ENCODE assay signal across 9 mouse cellular contexts in genomic region chr4:21679624-21680480, GRCm38 (mm10). TPM values are rescaled to one million over a fixed set of nuclear protein-coding genes. Genes with fewer than 3 reads are reported as not detected.
DNase-seq lines count a peak whose midpoint lies in the region; ATAC-seq lines count a peak whose summit lies in the region.
"Had no signal": no experiment of that assay in that cellular context is flagged by ENCODE, and none has a peak within 500 bp of the region (broad histone marks: within the 10 kb centered on the region; RNA-seq: fewer than 3 reads in every experiment).

No protein-coding gene starts in this region.

- H3K27me3 ChIP-seq in kidney, embryonic 14.5 days (ENCODE audit: control insufficient read depth, insufficient read depth, low read length) = peaks cover 100% of the 10 kb centered on the region
- H3K27me3 ChIP-seq in embryonic facial prominence, embryonic 15.5 days = peaks cover 93% of the 10 kb centered on the region
- H3K27me3 ChIP-seq in limb, embryonic 11.5 days (ENCODE audit: control insufficient read depth, insufficient read depth, low read length) = peaks cover 84% of the 10 kb centered on the region
- peaks cover 42% of the 10 kb centered on the region for H3K27me3 ChIP-seq in neural tube, embryonic 14.5 days (ENCODE audit: control insufficient read depth, insufficient read depth, low read length)

- peak overlapping the region; percentile 48 for H3K4me2 ChIP-seq in kidney, embryonic 14.5 days (replicated peaks; ENCODE audit: low read depth, low read length)
- H3K4me2 ChIP-seq in embryonic facial prominence, embryonic 15.5 days (replicated peaks) = peak overlapping the region; percentile 73
- peak overlapping the region; percentile 50 for H3K4me2 ChIP-seq in limb, embryonic 11.5 days (ENCODE audit: low read depth, severe bottlenecking)
- peak overlapping the region; percentile 55 for H3K4me2 ChIP-seq in neural tube, embryonic 14.5 days (ENCODE audit: low read depth, low read length)

- no peak overlapping the region for H3K27ac ChIP-seq in kidney, embryonic 14.5 days (ENCODE audit: low read depth, low read length)
- no peak overlapping the region for H3K27ac ChIP-seq in embryonic facial prominence, embryonic 15.5 days (replicated peaks)
- no peak overlapping the region for H3K27ac ChIP-seq in limb, embryonic 11.5 days (replicated peaks; ENCODE audit: low read depth, low read length)
- no peak overlapping the region for H3K27ac ChIP-seq in neural tube, embryonic 14.5 days (ENCODE audit: low read depth, low read length)

- H3K4me1 ChIP-seq in kidney, embryonic 14.5 days (ENCODE audit: control insufficient read depth, insufficient read depth, low read length) = no peaks in the 10 kb centered on the region
- peaks cover 15% of the 10 kb centered on the region for H3K4me1 ChIP-seq in embryonic facial prominence, embryonic 15.5 days
- H3K4me1 ChIP-seq in limb, embryonic 11.5 days (ENCODE audit: control insufficient read depth, insufficient read depth, low read length) = no peaks in the 10 kb centered on the region; the same call in 1 of the 2 replicates
- H3K4me1 ChIP-seq in neural tube, embryonic 14.5 days (ENCODE audit: control insufficient read depth, insufficient read depth, low read length) = peaks cover 7% of the 10 kb centered on the region; the same call in 1 of the 2 replicates

- ATAC-seq in kidney, embryonic 14.5 days (ENCODE audit: low FRiP score, low TSS enrichment) = no peak
- ATAC-seq in embryonic facial prominence, embryonic 15.5 days (ENCODE audit: insufficient number of reproducible peaks, low FRiP score, low TSS enrichment, low read depth) = no peak
- ATAC-seq in limb, embryonic 11.5 days (ENCODE audit: insufficient number of reproducible peaks, low FRiP score, low TSS enrichment, low read depth) = 0 out of 2 replicates have a peak, but pooled peaks have one; percentile 15
- ATAC-seq in neural tube, embryonic 14.5 days (ENCODE audit: low read depth) = peak; percentile 10; the same call in 1 of the 2 replicates

- H3K4me3 ChIP-seq in kidney, embryonic 14.5 days (ENCODE audit: low read length) = peak overlapping the region; percentile 39
- H3K4me3 ChIP-seq in embryonic facial prominence, embryonic 15.5 days (replicated peaks) = peak overlapping the region; percentile 45
- H3K4me3 ChIP-seq in limb, embryonic 11.5 days (ENCODE audit: low read depth, low read length) = peak overlapping the region; percentile 28
- peak overlapping the region; percentile 38; the same call in 1 of the 2 replicates for H3K4me3 ChIP-seq in neural tube, embryonic 14.5 days (ENCODE audit: low read depth, low read length)

- H3K9me3 ChIP-seq in kidney, embryonic 14.5 days (ENCODE audit: control insufficient read depth, low read length) = no peaks in the 10 kb centered on the region
- no peaks in the 10 kb centered on the region for H3K9me3 ChIP-seq in embryonic facial prominence, embryonic 15.5 days (replicated peaks)
- H3K9me3 ChIP-seq in limb, embryonic 11.5 days (ENCODE audit: control insufficient read depth, low read length) = no peaks in the 10 kb centered on the region
- H3K9me3 ChIP-seq in neural tube, embryonic 14.5 days (ENCODE audit: control insufficient read depth, low read length) = no peaks in the 10 kb centered on the region

- no peak for DNase-seq in kidney, adult 11 months
- no peak for DNase-seq in limb, embryonic 11.5 days (ENCODE audit: low spot score)
- no peak for DNase-seq in frontal cortex, postnatal 14 days (ENCODE audit: low spot score in 2 of 2)
- no peak for DNase-seq in cerebellum, adult 18-20 months
- no peak for DNase-seq in kidney, adult 18-20 months
- DNase-seq: cerebellum, adult 9-11 months had no signal

- 2% methylated on average over 42 of the region's 42 CpGs for WGBS in kidney, embryonic 14.5 days
- 3% methylated on average over 42 of the region's 42 CpGs for WGBS in embryonic facial prominence, embryonic 15.5 days
- 2% methylated on average over 42 of the region's 42 CpGs for WGBS in limb, embryonic 11.5 days
- 2% methylated on average over 41 of the region's 42 CpGs for WGBS in neural tube, embryonic 14.5 days

- no peaks in the 10 kb centered on the region for H3K36me3 ChIP-seq in kidney, embryonic 14.5 days (ENCODE audit: control insufficient read depth, insufficient read depth, low read length)
- no peaks in the 10 kb centered on the region for H3K36me3 ChIP-seq in embryonic facial prominence, embryonic 15.5 days
- no peaks in the 10 kb centered on the region for H3K36me3 ChIP-seq in limb, embryonic 11.5 days (ENCODE audit: control insufficient read depth, insufficient read depth, low read length)
- H3K36me3 ChIP-seq in neural tube, embryonic 14.5 days (ENCODE audit: control insufficient read depth, insufficient read depth, low read length) = no peaks in the 10 kb centered on the region

- H3K9ac ChIP-seq in kidney, embryonic 14.5 days (ENCODE audit: low read depth, low read length) = no peak overlapping the region
- H3K9ac ChIP-seq in embryonic facial prominence, embryonic 15.5 days = no peak overlapping the region
- H3K9ac ChIP-seq in limb, embryonic 11.5 days (ENCODE audit: low read length) = no peak overlapping the region
- H3K9ac ChIP-seq in neural tube, embryonic 14.5 days (replicated peaks; ENCODE audit: low read depth, low read length) = peak overlapping the region; percentile 25; the same call in 1 of the 2 replicates

RNA-seq across cellular contexts. Expression of gene Prdm13, which starts 5.9 kb away (rescaled TPM):
- not detected in 2 replicates for polyA plus RNA-seq in kidney, embryonic 14.5 days (2014; fragmentation: Nextera tagmentation; extraction: Ambion mirVana)
- not detected in 2 replicates for polyA plus RNA-seq in embryonic facial prominence, embryonic 15.5 days (2015; fragmentation: Nextera tagmentation; extraction: Ambion mirVana)
- not detected in 2 replicates for polyA plus RNA-seq in limb, embryonic 11.5 days (2014; fragmentation: Nextera tagmentation; extraction: Ambion mirVana)
- polyA plus RNA-seq in neural tube, embryonic 14.5 days (2014; fragmentation: Nextera tagmentation; extraction: Ambion mirVana) = 0.36 and 0.50 TPM in 2 replicates

RNA-seq across cellular contexts. Expression of gene Ccnc, which starts 47.6 kb away (rescaled TPM):
- polyA plus RNA-seq in kidney, embryonic 14.5 days (2014; fragmentation: Nextera tagmentation; extraction: Ambion mirVana) = 48.4 and 48.9 TPM in 2 replicates
- polyA plus RNA-seq in embryonic facial prominence, embryonic 15.5 days (2015; fragmentation: Nextera tagmentation; extraction: Ambion mirVana) = 39.7 and 39.8 TPM in 2 replicates
- 47.8 and 48.5 TPM in 2 replicates for polyA plus RNA-seq in limb, embryonic 11.5 days (2014; fragmentation: Nextera tagmentation; extraction: Ambion mirVana)
- polyA plus RNA-seq in neural tube, embryonic 14.5 days (2014; fragmentation: Nextera tagmentation; extraction: Ambion mirVana) = 71.5 and 76.5 TPM in 2 replicates

Comparison
In these comparisons a context has a peak if more than half of its experiments do, and no peak if none do; other contexts are left out.
1. ATAC-seq: peak in limb, embryonic 11.5 days (single experiment) and neural tube, embryonic 14.5 days (single experiment); none in kidney, embryonic 14.5 days (single experiment) and embryonic facial prominence, embryonic 15.5 days (single experiment).
2. Peak in every context shown above with its lines, with median percentiles within 50 percentile points of each other: H3K4me2 ChIP-seq and H3K4me3 ChIP-seq.